Mouse (Mus musculus) gastrocnemius, adult 8-10 months (tissue): ENCODE results near the gene Gap43. TPM values are rescaled to one million over a fixed set of nuclear protein-coding genes. Genes with fewer than 3 reads are reported as not detected.
"Not testable (repeated sequence)": the region's sequence is repeated elsewhere in the genome, so short reads cannot be mapped to it uniquely, and the experiment has no call there.

Experiments
- DNase-seq, 2 experiments: peaks; one replicate each; pipeline ENCODE4 v3.0.0; 2022; ENCODE audit warnings: low spot score in 2 of 2
- total RNA-seq, 4 experiments: library from RNA; stranded (reverse); gene quantifications; 2 replicates each; pipeline ENCODE4 v1.2.4; 2022

Gene Gap43
- under 1 TPM in 2 of 4 experiments, not detected in 2; 0.27 to 0.46 TPM for total RNA-seq

DNA sequence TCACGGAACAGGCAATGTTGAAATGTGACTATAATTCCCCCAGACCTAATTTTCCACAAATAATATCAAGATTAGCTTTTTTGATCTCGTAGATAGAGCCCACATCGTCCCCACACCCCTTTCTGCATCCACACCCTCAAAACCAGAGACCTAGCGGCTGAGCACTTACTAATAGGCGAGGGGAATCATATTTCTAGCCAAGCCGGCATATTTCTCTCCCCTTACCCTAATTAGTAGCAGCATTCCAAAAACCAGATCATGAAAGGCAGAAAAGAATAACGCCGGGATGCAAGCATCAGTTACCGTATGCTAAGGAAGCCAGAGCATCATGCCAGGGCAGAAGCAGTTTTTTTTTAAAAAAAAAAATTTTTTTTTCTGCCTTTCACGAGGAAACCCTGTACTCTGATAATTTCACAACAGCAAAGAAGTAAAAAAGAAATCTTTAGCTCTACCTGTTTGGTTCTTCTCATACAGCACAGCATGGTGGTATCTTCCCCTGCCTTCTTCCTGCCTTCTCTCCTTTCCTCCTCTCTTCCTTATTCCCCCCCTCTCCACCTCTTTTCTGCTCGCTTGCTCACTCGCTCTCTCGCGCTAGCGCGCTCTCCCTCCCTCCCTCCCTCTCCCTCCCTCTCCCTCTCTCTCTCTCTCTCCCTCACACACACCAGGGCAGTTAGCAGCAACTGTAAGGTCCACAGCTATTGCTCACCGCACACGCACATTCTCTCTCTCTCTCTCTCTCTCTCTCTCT, at the start of gene Gap43:
Gene Gap43, minus strand, starts transcription at position 631 of the 748 bp plus-strand sequence.
- no peak for DNase-seq

DNA sequence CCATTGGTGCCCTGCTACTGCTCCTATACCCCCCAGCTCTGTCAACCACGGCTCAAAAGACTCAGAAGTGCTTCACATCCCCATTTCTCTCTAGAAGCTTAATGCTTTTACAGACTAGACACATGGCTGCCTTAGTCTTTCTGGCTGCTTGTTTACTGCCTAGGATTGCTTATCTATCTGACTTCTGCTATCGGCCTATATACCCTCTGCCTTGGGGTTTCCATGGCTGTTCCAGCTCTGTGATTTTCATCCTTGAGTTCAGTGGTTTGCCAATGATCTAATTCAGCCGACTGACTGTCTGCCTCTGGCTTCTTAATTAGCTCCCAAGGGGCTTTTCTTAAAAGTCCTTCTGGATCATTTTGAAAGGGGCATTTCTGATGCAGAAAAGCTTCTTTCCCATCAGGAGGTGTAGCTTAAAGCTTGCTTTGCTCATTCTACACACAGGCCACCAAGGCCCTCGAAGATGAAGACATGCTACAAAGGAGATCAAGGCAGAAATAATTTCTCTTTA, 40.9 kb upstream of the Gap43 start:
- DNase-seq: no peak

DNA sequence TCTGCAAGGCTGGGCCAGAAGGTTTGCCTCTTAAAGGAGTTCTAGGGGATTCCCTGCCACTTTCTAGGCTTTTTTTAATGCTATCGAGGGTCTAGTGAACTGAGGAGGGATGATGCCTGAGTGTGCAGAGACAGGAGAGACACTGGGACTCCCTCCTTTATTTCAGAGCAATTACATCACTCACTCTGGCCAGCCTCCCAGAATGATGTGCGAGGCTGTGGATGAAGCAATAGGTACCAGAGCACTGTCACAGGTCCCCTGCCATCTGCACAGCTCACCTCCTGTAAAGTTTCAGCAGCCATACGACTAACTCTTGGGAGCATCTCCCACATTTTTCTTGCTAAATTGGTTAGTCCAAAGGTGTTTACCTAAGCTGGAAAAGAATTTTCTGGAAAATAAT, 40.2 kb upstream of the Gap43 start:
- DNase-seq: no peak

DNA sequence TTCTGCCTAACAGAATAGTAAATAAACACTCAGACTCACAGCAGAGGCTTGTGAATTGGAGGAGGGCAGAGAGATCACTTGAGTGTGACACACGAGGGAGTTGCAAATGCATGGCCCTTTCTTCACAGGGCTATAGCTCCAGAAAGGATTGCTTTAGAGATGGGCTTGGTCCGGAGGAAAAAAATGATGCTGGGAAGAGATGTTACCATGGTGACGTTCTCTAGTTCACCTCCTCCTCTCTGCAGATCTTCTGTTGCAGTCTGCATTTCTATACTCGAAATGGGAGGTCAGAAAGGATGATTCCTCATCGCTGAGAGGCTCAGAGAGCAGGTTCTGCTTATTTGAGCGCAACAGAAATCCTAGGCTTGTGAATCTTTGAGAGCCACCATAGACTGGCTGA, 29.7 kb upstream of the Gap43 start:
- no peak for DNase-seq

DNA sequence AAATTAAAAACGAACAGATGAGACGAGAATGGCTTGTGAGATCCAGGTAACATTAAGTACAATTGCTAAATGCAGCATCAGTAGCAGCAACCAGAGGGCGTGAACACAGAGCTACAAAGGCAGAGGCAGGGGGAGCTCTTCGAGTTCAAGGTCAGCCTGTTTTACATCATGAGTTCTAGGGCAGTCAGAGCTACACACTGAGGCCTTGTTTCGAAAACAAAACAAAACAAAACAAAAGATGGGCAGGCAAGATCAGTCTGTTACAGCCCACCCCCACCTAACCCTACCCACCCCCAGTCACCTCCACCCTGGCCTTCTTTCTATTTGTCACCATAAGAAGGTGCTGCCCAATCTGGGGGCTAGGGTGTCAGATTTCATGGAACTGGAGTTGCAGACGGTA, 28.9 kb upstream of the Gap43 start:
- DNase-seq: no peak

DNA sequence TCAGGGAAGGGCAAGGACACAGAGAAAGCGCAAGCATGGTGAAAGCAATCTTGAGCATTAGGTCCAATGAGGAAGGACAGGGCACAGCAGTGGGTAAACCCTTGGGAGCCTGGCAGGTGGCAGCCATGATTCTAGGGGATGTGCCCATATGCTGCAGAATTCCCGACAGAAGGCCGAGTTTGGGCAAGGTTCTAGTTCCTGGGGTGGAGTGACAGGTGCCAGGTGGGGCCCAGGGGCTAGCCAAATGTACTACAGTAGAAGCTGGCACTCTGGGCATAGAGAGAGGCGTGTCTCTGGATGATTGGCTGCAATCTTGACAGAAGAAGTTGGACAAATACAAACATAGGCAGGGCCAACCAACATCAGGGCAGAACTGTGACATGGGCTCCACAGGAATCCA, 19.6 kb upstream of the Gap43 start:
- DNase-seq: no peak

DNA sequence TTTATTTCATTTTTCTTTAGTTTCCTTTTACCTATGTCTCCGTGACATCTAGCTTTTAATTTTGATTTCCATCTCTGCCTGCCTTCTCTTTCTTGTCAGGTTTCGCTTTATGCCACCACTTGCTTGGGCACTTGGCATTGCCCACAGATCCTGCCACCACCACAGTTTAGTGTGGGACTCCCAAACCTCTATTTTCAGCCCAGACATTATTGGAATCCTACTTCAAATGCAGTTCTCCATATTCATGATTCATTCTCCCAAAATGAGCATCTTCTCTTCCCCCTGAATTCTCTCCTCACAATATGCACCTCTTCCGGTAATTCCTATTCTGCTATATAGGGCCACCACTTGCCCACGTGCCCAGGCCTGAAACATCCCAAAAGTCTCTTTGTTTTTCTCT, 17.6 kb upstream of the Gap43 start:
- no peak for DNase-seq

DNA sequence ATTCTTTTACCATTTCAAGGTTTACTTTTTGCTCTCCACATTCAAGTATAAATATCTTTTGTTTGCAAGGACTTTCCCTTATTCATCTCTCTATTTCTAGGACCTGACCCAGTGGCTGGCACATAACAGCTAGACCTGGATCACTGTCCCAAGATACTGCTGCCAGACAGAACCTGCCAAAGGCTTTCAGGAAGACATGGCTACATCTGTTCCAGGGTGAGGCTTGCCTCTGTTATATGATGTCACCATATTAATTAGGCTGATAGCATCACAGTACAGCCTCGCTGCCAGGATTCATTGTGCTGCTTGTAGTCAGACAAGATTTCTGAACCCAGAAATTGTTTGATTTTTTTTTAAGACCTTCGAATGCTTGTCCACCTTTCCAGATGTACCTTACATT, 9.6 kb upstream of the Gap43 start:
- peak in 1 of 2 experiments; percentile 2 for DNase-seq

DNA sequence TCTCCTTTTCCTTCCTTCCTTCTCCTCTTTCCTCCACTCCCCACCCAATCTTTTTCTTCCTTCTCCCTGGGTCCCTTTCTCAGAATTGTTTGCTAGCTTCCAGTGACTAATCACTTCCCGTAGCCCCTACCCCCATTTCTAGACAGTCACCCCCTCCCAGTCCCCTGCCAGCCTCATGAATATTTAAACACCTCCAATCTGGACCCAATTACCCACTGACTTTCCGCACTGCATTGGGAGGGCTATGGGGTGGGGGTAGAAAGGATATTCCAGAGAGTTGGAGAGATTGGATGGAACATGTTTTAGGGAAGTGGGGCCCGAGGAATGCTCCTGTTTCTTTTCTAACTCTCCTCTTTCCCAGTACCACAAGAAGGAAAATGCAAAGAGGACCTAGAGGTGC, 414 bp upstream of the Gap43 start:
- DNase-seq: not testable (repeated sequence)

DNA sequence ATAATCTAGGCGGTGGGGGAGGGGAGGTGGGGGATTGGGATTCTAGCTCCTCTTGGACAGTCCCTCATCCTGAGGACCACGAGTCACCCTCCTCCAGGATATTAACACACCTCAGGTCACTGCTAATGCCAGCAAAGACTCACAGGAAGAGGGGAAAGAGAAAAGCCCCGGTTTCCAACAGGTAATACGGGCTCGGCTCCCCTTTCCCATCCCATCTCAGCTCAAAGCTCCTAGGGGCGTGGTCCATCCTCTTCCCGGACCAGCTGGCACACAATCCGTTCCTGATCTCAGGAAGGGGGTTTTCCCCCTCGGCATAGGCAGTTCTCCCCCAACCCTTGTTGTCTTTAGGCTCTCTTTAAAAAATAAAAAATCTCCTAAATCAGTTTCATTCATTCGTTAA, 939 bp downstream of the Gap43 start:
- no peak for DNase-seq

DNA sequence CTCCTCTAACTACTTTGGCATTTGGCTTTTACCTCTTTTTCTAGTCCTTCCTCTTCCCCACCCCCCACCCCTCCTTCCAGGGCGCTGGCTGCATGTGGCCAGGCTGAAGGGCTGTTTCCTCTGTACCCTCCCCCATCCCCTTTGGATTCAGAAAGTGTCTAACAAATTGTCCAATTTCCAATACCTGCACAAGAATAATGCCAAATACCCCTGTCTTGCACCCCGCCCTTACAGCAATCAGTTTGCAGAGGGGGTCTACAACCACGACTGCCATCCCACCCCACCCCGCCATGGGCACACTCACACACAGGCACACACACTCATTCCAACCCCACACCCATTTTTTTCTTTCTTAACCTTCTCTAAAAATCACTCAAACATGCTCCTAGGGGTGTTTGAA, 1.5 kb downstream of the Gap43 start:
- DNase-seq: no peak

DNA sequence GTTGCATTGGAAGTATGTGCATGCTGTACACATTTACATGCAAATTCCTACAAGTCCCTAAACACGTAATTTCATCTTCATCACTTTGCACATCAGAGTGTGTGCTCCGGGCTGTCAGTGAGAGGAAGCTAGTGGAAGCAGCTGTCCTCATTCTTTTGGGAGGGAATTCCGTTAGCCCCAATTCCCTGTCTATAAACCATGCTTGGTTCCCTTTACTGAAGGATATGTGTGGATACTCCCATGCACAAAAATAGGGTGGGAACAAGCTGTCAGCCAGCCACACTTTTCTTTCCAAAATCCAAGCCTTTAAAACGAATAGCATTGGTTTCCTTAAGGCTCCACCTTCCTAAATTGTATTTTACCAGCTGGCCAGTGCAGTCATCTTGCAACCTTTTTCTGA, 2.1 kb downstream of the Gap43 start:
- DNase-seq: no peak

DNA sequence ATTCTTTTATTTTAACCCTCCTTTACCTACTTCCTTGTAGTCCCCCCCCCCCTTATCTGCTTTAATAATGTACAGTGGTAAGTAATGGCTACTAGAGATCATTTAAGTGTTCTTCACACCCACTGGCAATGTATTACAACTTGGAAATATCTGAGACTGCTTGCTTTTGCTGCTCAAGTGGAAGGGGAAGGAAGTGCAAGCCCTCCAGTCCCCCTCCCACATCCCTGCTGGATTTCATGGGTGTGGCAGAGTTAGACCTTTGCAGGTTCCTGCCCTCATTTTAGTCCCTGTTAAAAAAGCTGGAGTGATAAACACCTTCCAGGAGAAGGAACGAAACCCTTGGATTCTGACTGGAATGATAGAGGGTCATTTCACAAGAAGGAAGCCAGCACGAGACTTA, 2.8 kb downstream of the Gap43 start:
- no peak for DNase-seq

DNA sequence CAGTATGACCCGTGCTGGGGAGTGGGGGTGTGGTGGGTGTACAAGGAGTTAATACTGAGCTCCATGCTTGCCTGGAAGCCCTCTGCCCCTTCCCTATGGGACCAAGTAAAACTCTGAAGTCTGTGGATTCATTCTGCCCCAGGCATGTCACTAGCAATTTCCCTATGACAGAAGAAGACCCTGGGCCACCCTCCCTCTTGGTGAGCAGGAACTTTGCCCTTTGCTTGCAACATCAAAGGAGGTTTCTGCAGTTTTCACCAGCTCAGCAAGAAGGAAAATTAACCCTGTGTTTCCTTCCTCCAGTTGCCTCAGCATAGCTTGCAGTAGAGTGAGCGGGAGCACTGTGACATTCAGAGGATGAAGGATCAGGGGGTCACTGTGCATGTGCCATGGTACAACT, 3.8 kb downstream of the Gap43 start:
- DNase-seq: no peak

DNA sequence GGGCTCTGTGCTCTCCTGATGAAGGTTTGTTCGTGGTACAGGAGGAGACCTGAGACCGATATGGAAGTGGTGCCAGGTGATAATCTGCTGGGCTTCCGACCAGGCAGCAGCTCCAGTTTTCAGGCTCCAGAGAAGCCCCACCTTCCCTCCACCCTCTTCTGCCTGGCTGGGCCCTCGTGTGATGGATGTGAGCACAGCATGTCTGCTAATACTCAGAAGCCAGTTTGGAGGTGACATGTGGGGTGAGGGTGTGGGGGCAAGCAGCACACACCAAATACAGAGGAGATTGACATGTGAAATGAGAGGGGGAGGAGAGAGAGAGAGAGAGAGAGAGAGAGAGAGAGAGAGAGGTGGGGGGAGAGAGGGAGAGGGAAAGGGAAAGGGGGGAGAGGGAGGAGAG, 8.1 kb downstream of the Gap43 start:
- no peak for DNase-seq

DNA sequence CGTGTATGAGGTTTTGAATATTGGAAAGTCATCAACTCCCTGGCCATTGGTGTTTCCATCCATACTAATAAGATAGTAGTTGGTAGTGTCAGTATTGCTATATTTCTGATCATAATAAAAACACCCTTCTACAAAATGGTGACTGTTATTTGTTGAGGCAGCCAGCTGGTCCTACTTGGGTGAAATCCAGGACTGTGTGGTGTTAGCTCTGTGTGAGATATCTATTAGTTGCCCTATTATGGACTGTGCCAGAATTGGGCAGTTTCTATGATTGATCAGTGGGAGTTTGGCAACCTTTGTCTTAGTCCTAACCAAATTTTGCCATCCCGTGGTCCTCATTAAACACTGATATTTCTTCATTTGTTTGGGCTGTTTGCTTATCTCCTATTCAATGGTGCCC, 14.3 kb downstream of the Gap43 start:
- DNase-seq: no peak

DNA sequence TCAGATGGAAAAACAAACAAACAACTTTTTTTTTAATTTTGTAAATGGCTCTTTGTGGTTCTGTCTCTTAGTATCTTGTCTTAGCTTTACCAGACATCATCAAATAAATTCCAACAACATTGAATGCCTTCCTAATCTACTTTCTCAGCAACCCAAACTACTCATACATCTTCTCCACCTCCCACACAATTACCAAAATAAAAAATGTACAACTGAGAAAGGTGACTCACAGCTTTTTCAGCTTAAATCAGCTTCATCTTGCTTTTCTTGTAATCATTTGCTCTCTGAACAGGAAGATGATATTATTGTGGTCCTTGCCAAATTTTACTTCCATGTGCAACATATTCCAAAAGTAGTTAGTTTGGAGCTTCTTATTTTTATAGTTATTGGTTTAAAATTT, 14.9 kb downstream of the Gap43 start:
- DNase-seq: no peak

DNA sequence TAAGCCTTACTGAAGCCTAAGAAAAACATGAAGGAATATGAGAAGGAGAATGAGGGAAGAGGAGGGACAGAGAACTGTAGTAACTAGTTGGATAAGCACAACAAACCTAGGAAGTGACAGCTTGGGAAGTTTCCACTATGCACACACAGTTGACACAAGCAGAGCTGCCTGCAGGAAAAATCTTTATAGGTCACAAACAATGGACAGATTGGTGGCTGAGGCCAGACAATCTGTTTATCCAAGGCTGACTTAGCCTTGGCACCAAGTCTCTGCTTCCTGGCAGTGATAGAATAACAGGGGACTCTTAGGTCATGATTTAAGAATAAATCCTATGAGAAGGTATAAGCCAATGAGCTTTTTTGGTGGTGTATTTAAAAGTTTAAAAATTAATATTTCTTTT, 20.6 kb downstream of the Gap43 start:
- DNase-seq: no peak

DNA sequence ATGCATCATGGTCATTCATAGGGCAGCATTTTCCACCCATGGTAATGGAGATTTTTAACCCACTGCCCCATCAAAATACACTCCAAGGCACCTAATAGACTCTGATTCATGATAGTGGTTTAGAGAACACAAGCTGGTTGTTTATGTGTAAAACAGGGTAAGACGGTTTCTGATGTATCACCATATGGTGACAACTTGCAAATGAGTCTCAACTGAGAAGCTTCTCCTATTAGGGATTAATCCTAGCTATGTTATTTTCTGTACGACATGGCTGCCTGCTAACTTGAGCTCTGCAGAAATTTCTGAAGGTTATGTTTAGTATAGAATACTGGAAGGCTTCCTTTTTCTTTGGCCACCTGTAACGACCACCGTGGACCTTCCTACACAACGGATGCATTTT, 21.1 kb downstream of the Gap43 start:
- DNase-seq: no peak

DNA sequence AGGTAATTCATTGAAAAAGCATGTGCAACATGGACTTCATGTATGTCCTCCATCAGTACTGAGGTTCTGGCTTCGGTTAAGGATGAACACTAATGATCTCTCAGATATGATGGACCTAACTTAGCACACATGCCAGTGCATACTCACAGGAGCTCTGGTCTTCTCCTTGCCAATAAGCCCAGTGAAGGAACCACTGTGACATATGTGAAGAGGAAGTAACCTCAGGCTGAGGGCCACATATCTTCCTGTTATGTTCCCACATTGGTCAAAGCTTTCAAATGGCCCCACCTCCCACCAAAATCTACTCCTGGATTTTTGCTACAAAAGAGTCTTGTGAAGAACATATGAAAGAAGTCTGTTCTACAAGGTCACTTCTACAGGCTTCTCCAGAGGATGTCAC, 28.3 kb downstream of the Gap43 start:
- no peak for DNase-seq

DNA sequence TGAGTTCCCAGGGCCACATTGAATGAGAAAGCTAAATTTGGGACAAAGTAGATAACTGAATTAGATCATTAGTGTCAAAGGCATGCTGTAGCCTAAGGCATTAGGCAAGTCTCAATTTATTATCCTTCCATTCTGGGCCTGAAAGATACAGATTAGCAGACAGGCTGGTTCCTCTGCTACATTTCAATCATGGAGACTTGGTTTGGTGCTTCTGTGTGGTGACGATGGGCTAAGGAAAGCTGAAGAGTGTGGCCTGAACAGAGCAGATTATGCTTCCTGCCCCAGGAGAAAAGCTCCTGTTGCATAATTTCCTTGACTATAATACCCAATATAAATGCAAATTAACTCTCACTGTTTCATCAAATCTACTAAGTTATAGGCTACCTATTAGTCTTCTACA, 31.7 kb downstream of the Gap43 start:
- no peak for DNase-seq

DNA sequence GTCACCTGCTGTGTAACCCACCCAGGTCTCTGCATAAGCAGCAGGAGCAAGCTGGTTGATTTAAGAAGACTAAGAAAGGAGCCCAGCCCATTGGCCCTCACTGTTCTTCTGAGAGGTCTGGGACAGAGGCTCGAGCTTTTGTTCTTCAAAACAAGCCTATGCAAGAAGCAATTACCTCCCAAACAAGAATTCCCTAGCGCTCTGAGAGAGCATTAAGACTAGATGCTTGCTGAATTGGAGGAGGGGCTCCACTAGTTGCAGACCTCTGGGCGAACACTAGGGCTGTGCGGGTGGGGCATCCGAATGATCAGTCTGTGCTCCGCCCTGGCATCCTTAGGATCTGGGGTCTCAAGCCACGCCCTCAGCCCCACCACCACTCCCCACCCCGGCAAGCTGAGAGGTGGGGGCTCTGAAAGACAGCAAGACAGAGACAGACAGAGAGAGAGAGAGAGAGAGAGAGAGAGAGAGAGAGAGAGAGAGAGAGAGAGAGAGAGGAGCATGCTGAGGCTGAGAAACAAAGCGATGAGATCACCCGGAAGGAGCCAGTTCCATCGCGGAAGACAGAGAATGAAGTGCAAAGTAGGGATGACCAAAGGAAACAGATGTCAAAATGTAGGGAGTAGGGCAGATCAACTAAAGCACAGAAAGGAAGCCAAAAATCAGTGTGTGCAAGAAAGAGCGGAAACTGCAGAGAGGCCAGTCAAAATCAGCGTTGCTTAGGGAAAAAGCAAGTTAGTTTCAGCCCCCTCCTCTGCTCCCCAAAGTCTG, 34.3 kb downstream of the Gap43 start:
- no peak for DNase-seq

DNA sequence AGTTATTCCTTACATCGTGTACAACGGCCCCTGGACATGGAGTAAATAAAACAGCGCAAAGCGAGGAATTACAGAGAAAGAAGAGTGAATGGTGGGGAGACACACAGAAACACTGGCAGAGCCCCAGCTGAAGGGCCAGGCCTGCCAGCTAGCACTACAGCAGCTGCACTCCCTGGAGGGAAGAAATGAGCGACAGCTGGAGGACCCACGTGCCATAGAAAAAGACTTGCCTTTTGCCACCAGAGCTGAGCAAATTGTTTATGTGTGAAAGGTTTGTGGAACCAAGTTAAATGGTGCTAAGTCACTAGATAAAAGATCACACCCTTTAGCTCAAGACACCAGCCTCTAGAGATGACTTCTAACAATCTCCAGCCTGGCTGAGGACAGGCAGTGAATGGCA, 37.0 kb downstream of the Gap43 start:
- DNase-seq: no peak
